Mouse (Mus musculus) lung, postnatal 4 days (tissue): ENCODE data around the gene Arl4a.
A peak's percentile ranks its signal among the peaks of the same experiment; 100 is the strongest.

Experiments
- DNase-seq, 2 experiments: peaks; one replicate each; pipeline ENCODE4 v3.0.0; 2021

Gene Arl4a

GRCm38 (mm10) chr12:40037876-40038463, at the start of gene Arl4a:
Gene Arl4a, minus strand, starts transcription at chr12:40038025.
- DNase-seq = peak; percentile 92 to 95

- DNase-seq = no peak
These were observed 48.0 kb upstream of the Arl4a start for GRCm38 (mm10) chr12:40085731-40086322.

- no peak for DNase-seq
These were observed 44.8 kb upstream of the Arl4a start for GRCm38 (mm10) chr12:40082453-40083238.

- DNase-seq = no peak
These were observed 44.2 kb upstream of the Arl4a start for GRCm38 (mm10) chr12:40082048-40082447.

GRCm38 (mm10) chr12:40073660-40074059, 35.8 kb upstream of the Arl4a start:
- no peak for DNase-seq

DNA sequence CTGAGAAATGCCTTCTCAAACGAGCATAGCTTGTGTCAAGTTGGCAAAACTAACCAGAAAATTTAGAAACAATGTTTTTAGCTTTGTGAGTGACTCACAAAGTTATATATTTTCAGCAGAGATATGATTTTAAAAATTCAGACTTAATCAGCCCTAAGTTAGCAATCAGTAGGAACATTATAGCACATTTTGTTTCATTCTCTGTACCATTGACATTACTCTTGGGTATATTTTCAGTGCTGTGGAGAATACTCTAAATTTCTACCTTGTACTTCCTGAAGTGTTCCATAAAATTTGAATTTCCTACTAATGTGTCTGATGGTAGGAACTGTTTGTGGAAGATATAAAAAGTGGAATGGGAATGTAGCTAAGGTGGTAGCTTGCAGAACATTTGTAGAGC, 9.2 kb upstream of the Arl4a start:
- DNase-seq = no peak

- no peak for DNase-seq
These were observed 6.2 kb upstream of the Arl4a start for GRCm38 (mm10) chr12:40043816-40044585.

GRCm38 (mm10) chr12:40040067-40040466, 2.2 kb upstream of the Arl4a start:
- DNase-seq = peak in 1 of 2 experiments; percentile 41

DNA sequence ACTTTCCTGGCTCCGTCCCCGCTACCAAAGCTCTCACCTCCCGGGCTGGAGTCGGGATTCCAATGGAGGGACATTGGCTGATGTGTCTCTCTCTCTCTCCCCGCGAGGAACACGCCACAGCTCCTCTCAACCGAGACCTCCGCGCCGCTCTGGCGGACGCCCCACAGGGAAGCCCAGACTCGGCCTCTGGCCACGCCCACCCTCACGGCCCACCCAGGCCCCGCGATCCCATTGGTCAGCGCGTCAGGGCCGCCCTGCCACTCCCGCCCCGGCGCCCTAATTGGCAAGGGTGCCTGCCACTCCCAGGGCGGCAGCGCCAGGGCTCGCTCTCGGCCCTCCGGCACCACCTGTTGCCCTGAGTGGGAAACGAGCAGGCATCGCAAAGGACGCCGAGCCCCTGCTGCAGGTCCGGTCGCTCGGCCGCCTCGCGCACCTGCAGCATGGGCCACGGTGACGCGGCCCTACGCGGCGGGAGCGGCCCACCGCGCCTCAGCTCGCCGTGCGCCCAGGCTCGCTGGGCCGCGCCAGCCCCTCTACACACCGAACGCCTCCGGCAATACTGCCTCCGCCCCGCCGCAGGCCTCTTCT, 505 bp downstream of the Arl4a start:
- DNase-seq = peak; percentile 99

- DNase-seq = peak in 1 of 2 experiments; percentile 19
These were observed 1.2 kb downstream of the Arl4a start for GRCm38 (mm10) chr12:40036666-40037065.

DNA sequence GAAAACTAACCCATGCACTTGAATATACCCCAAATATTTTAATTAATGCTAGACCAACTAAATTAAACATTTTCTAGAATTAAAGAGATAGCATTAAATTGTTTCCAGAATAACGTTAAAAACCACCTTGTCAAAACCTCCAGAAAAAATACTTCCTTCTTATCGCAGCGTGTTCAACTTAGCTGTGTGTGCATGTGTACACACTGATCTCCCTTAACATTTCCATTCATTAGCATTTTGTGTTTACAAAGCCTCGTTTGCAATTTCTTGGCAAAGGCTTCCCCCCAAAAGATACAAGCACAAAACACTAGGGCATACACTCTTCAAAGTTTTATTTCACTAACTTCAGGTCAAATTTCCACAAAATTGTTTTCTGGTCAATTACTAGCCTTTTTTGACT, 2.3 kb downstream of the Arl4a start:
- no peak for DNase-seq

- DNase-seq = no peak
These were observed 8.6 kb downstream of the Arl4a start for GRCm38 (mm10) chr12:40029201-40029600.

- no peak for DNase-seq
These were observed 10.0 kb downstream of the Arl4a start for GRCm38 (mm10) chr12:40027846-40028245.

GRCm38 (mm10) chr12:40027444-40027843, 10.4 kb downstream of the Arl4a start:
- DNase-seq = no peak

- no peak for DNase-seq
These were observed 13.9 kb downstream of the Arl4a start for GRCm38 (mm10) chr12:40023918-40024317.

- no peak for DNase-seq
These were observed 14.7 kb downstream of the Arl4a start for GRCm38 (mm10) chr12:40023014-40023642.

- DNase-seq = no peak
These were observed 15.5 kb downstream of the Arl4a start for GRCm38 (mm10) chr12:40022344-40022743.

GRCm38 (mm10) chr12:40017955-40018505, 19.8 kb downstream of the Arl4a start:
- no peak for DNase-seq

DNA sequence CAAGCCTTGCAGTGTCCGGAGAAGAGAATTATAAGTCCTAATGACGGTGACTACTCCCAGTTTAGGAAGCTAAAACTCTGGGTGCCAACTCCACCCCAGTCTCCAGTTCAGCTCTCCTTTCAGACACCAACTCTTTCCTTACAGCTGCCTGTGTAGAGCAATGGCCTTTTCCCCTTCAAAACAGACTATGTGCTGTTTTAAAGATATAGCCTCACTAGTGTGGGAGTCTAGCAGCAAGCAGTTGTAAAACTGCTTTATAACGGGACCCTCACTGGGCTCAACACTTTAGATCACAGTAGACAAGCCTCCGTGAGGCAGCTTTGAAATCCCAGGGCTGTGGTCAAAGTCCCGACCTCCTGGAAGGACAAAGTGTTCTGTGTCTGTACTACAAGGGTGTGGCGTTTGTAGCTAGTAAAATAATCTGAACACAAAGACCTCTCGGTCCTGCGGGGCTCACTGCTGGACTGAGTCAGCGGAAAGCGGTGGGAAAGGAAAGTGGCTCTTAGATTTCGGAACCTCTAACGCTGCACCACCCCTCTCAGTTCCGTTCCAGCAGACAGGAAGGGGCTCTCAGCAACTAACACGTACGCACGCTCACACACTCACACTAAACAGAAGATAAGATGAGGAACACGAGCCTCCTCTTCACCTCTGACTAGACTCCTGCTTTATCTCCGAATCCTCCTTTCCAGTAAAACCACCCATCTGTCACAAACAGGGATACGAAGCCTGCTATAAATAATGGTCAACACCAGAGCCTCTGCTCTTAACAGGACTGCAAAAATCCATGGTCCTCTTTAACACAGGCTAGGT, 21.0 kb downstream of the Arl4a start:
- peak; percentile 65 to 69 for DNase-seq

DNA sequence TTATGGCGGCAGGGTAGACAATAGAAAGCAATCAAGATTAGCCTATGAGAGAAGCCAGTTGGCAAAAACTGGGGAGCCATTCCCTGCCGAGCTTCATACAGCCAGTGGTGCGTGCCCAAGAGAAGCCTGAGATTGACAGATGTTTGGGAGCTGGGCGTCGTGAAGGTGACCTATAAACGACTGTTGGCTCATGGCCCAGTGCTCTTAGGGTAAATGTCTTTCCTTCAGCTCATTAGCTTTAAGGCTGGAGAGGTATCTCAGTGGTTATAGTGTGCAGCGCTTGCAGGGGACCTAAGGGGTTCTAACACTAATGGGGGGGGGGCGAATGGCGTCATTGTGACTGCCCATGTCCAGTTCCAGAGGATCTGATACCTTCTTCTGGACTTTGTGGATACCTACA, 21.8 kb downstream of the Arl4a start:
- no peak for DNase-seq

DNA sequence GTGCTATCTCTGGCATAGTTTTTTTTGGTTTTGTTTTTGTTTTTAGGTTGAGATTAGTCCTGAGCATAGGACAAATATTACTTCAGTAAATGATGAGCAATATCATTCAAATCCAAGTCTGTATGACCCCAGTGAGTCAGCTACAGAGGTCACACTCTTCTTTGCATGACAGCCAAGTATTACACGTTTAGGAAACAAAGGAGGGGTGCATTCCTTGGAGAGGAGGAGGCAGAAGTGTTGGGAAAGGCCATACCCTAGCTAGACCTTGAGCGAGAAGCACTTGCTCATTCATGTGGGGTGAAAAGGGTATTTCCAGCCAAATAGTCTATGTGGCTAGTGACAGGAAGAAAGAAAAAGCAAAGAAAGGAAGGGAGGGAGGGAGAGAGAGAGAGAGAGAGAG, 28.0 kb downstream of the Arl4a start:
- DNase-seq = no peak
